Mouse (Mus musculus) adrenal gland, adult 8-10 months (tissue): ENCODE results near the gene Gm10842. TPM values are rescaled to one million over a fixed set of nuclear protein-coding genes. Genes with fewer than 3 reads are reported as not detected.

Experiments used
- DNase-seq: peaks from one replicate; pipeline ENCODE4 v3.0.0; 2022
- total RNA-seq, 4 experiments: library from RNA; stranded (reverse); gene quantifications; 2 replicates each; pipeline ENCODE4 v1.2.4; 2022

The Gm10842 gene
- total RNA-seq, 4 experiments from 2014 or later, result not detected

DNA sequence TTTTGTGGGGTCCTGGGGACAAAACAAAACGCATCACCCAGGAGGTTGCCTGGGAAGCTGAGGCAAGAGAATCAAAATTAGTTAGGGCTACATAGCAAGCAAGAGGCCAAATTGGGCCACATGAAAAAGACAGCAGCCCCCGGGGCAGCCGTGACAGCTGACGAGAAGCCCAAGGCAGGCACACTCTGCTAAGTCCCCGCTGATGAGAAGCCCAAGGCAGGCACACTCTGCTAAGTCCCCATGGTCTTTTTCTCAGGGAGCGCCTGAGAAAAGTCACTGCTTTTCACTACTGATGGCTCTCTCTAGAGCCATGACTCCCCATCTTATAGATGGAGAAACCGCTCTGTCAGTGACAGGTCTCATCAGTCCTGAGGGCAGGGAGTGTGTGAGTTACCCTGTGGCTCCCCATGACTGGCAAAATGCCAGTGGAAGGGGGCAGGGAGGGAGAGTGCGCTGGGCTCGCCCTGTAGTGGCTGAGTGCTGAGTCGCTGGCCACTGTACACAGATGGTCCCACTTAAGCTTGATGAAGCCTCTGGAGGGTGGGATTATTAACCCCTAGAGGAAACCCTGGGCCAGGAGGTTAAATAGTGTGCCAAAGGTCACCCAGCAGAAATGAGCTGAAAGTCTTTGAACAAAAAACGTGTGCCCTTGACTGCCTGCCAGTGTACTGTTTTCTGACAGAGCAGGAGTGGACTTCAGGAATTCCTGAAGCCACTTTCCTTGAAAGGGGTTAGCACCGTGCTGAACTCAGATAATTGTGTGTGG lies 6.6 kb downstream of the Gm10842 start:
- DNase-seq, result peak; percentile 36

DNA sequence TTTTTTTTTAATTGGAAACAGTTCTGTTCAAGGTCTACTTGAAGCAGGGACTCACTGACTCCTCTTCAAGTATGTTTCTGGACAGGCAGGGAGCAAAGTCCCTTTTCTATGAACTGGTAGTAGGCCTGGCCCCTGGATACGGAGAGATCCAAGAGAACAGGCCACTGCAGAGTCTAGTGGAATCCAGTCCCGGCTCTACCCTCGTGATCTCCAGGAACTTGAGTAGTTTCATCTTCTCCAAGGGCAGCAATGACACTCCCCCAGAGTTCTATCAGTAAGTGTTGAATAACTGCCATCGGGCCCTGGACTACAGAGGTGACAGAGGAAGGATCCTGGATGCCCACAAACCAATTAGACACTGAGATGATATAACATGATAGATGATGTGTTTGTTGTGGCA lies 9.2 kb downstream of the Gm10842 start:
- DNase-seq, result no peak

DNA sequence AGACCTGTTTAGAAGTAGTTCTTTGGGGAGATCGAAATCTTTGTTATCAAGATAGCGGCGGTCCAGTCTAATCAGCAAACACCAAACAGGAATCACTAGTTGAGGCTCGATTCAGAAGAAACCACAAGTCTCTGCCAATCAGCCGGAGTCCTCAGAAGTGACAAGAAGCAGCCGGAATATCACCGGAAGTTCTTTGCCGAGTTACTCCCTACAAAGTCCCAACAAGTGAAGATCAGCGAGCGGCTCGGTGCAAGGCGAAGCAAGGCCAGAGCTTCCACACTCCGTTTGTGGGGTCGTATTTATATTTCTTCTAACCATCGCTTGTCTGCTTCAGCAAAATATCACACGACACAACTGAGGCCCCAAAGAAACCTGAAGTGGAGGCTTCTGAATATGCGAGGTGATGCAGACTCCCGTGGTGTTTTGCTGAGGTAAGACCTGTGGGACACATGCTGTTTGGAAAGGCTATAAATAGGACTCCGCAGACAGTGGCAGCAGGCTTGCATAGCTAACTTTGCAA lies 10.1 kb downstream of the Gm10842 start:
- no peak for DNase-seq

DNA sequence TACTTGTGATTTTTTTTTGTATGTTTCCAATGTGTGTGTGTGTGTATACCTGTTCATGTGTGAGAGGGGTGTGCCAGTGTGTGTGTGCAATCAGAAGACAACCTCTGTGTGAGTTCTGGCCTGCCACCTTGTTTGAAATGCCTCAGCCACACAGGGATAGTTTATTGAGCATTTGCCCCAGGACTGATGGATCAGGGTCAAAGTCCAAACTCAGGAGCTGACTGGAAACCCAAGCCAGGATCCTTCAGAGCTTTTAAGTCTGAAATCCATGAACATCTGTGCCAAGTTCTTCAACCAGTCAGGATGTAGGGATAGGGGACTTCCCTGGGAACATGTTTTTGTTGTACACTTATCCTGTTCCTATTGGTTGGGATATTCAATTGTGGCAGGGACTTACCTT lies 11.4 kb downstream of the Gm10842 start:
- DNase-seq, result no peak

DNA sequence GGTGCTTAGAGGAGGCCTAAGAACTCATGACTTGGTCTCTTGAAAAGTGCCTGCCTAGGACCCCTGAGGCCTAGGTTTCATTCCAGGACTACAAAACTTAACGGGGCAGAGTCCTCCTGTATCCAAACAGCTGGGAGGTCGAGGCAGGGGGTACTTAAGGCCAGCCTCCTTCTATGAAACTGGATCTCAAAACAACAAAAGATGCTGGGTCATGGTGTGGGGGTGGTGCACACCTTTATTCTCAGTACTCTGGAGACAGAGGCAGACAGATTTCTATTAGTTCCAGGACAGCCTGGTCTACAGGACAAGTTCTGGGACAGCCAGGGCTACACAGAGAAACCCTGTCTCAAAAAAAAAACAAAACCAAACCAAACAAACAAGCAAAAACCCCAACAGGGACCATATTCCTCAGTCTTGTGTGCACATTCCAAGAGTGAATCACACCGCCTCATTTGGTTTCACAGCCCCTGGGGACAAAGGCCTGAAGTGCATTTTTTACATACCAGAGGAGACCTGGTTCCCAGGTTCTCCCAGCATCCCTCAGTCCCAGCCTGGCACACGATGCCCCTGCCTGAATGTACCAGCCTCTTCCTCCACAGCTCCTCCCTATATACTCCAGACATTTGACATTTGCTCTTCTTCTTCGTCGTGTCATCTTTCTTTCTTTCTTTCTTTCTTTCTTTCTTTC lies 13.1 kb downstream of the Gm10842 start:
- DNase-seq, result no peak

DNA sequence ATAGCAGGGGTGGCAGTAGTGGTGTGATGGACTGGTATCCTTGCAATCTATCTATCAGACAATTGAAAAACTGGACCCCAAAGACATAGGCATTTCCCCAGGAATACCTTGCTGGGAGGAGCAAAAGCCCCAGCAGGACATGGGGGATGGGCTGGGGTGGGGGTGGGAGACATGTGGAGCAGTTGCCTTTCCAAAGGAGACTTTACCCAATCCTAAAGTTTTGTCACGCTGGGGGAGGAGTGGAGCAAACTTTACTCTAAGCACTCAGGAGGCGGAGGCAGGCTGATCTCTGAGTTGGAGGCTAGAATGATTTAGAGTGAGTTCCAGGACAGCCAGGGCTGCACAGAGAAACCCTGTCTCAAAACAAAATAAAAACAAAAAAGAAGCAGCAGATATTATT lies 14.7 kb downstream of the Gm10842 start:
- DNase-seq, result no peak

DNA sequence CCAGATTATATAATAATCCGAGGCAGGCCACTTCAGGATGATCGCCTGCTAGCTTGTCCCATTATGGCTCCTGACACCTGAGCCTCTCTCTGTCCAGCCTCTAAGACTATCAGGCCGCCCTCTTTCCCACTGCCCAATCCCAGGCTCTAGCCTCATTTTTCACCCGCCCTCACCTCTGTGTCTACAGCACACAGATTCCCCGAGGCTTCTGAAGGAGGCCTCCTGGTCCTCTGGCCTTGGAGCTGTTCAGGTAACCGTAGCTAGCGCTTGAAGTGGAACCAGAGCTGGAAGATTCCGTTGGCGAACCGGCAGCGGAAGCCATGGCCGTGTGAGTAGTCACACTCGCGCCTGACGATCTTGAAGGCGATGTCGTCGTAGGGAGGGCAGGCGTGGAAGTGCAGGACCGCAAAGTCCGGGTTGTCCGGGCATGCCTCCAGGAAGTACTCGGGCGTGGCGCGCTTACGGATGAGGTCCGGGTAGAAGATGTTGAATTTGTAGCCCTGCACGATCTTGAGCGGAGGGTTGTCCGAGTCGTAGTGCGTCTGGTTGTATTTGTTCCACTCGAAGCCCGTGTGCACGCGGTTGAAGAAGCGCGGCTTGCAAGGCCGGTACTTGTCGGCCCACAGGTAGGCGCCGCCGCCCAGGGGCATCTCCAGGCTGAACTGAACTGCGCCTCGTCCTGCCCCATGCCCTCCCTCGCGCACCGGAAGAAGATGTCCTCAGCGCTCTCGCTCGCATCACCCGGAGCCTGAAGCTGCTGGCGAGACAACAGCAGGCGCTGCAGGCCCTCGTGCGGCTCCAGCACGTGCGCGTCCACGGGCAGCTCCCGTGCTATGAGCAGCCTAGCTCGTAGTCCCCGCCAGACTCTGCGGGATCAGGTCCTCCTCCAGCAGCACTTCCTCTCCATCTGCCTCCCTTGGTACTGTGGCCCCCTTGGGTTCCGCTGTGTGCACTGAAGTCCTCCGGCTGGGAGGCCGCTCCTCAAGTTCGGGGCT lies 18.1 kb downstream of the Gm10842 start:
- DNase-seq, result no peak

DNA sequence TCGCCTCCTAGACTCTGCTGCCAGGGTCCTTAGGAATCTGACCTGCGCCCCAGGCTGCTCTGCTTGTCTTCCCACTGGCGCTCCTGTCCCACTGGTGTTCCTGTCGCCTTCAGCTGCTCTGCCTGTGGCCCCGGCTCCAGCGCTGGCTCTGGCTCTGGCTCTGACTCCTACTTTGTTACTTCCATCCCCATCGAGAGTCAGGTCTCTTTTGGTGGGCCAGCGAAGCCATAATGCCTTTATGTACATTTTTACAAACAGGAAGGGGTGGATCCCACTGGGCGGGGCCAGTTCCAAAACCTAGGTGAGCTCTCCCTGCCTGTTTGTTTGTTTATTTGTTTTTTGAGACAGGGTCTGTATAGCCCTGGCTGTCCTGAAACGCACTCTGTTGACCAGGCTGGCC lies 20.1 kb downstream of the Gm10842 start:
- no peak for DNase-seq

DNA sequence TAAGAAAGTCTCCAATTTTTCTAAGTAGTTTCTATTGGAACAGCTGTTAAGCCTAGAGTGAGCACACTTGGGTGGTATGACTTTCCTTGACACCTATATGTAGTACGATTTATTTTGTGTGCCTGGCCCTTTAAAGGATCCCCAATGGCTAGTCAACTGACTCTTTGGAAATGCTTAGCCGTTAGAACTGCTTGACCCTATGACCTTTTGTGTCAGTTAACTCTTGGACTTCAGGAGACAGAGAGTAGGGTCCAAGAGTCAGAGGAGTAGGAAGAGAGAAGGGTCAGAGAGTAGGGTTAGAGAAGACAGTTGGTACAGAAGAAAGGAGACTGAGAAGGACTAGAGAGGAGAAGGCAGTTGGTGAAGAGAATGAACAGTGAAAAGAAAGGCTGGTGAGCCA lies 31.8 kb downstream of the Gm10842 start, which contains the start of gene Tlk2:
Gene Tlk2, plus strand, starts transcription at position 292 of the 400 bp plus-strand sequence.
- DNase-seq, result no peak

DNA sequence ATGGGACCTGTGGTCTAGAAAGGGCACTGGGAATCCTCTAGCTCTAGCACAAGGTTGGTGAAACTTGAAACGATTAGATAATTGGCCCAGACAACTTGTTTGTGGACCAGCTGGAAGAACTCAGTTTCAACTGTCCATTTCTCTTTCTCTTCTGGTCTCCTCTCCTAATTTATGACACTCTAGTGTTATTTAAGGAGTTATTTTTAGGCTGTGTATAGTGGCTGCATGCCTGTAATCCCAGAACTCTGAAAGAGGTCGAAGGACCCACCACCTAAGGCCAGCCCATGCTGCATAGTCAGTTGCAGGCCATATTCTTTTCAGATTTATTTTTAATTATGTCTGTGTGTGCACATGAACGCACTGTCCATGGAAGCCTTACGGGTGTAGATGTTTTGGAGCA lies 32.8 kb downstream of the Gm10842 start:
- no peak for DNase-seq

DNA sequence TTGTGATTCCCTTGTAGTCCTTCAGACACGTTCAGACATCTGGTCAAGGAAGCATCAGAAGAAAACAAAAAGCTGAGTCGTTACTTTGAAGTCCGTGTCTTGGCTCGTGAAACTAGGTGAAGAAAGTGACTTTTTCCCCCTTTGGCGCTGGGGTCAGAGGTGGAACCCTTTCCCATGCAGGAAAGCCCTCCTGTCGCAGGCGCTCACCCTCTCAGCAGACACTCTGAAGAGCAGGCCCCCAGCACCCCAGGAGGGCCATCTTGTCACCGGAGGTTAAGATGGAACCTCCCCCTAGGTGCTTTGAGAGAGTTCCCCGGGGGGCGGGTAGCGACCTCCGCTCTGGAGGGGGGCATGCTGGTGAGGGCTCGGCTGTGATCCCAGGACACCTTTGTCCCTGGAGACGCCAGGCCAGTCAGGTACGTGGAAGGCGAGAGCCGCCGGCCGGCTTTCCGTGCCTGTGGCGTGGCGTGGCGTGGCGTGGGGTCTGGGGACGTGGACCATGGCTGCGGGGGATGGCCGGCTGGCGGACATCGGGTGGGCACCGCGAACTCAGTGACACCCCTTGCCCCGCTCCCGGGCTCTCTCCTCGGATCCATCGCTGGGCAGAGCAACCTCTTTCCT lies 33.9 kb downstream of the Gm10842 start:
- peak; percentile 34 for DNase-seq

DNA sequence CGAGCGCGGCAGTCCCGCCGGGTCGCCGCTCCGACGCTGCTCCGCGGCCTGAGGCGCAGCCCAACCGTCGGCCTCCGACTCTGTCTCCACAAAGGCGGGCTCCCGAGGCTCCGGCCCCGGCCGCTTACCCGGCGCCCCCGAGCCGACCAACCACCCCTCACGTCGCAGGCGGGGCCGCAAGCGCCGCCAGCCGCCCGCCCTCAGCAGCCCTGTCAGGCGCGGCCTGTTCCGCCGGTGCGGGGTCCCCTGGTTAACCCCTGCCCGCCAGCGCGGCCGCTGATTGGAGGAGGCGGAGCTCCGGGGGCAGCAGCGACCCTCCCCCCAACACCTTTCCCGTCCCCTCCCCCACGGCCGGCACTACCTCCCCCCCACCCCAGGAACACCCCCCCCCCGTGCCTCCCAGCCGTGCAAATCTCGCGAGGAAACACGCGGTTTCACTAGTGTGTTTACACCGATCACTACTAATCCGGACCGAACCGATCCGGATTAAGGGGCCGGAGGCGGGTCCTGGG lies 34.5 kb downstream of the Gm10842 start:
- peak; percentile 79 for DNase-seq

DNA sequence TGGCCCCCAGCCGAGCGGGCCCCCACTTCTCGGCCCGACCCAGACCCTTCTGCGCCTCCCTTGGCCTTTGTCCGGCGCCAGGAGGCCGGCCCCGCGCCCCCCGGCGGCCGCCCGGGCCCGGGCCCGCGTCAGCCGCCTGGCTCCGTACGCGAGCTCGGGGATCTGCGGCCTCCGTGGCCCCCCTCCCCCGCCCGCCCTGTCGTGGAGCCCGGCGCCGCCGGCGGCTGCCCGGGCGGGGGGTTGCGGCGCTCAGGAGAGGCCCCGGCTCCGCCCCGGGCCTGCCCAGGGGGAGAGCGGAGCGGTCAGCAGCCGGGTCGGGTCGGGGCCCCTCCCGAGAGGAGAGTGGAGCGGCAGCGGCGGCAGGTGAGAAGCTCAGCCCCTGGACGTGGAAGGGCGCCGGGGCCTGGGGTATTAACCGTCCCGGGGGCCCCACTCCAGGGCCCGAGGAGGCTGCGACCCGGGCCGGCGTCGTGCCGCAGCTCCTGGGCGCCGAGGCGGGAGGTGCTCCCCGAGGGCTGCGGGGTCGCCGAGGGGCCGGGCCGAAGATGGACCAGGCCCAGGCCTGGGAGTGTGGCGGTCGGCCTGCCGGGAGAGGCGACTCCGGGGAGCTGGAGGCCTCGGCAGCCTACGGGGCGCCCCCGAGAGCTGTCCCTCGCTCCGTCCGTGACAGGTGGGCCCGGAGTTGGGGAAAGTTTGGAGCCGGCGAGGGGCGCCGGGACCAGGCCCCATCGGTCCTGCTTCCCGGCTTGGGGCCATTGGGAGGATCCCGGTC lies 35.2 kb downstream of the Gm10842 start:
- DNase-seq, result peak; percentile 25

DNA sequence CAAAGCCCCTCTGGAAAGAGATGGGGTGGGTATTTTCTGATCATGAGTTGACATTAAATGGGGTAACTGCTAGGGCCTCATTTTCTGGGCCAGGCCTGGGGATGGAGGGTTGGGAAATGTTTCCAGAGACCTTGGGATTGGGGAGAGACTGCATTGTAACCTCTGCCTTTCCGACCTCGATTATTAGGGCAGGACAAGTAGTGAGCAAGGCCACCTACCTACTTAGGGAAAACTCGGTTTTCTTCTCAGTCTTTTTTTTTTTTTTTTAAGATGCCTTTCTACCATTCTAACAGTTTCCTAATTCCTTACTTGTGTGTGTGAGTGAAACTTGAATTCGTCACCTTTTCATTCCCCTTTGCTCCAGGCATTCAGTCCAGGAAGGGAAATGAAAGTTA lies 35.8 kb downstream of the Gm10842 start:
- peak; percentile 37 for DNase-seq

DNA sequence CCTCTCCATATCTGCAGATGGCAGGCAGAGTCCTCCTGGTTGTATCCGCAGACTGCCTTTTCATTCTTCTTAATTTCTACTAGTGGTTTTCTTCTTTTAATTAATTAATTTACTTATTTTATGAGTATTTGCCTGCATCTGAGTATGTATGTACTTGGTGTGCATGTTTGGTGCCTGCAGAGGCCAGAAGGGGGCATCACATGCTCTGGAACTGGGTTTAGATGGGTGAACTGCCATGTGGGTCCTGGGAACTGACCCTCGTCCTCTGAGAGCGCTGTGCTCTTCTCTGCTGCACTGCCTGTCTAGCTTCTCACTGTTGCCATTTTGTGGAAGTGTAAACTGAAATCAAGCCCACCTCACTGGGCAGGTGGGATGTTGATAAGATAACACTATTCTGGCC lies 38.0 kb downstream of the Gm10842 start:
- no peak for DNase-seq

DNA sequence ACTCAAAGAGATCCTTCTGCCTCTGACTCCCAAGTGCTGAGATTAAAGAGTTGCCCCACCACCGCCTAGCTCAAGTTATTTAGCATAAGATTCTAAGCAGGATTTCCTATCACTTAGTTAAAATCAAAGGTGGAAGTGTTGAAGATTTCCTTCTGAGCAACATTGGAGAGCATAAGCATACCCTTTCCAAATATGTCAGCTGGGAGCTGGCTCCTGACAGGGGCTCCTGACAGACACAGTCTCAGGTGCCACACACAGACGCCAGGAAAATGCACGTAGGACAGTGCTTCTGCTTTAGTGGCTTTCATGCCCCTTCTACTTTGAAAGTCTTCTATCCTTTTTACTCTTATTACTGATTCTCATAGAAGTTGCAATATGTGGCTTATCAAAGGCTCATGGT lies 45.5 kb downstream of the Gm10842 start:
- no peak for DNase-seq

Other genes with a start within 250 kb of the Gm10842 start
- gene Efcab3, start 83.3 kb upstream of the Gm10842 start, total RNA-seq, result under 1 TPM in 2 of 4 experiments, not detected in 2; 0.86 to 0.95 TPM
- gene Mettl2, start 20.5 kb upstream of the Gm10842 start, total RNA-seq, result 10 to 100 TPM; 21.6 to 28.6 (median 24.8) TPM
- gene Tlk2, start 31.9 kb downstream of the Gm10842 start, total RNA-seq, result 10 to 100 TPM; 44.2 to 59.4 (median 50.1) TPM
- 10 to 100 TPM; 15.4 to 31.1 (median 22.2) TPM for gene Mrc2, start 145.8 kb downstream of the Gm10842 start, total RNA-seq